Mouse (Mus musculus) regulatory T cell (primary cell): ENCODE measurements around the gene Sdhaf1.

Experiments used
- in situ Hi-C: fragments of 300-600 bp; cut with MboI, MseI; formaldehyde crosslinking; loops from one replicate; pipeline ENCODE4 v1.15.1; 2025; ENCODE audit warnings: high pct_unique_total_duplicates

Sdhaf1 gene

GRCm38 (mm10) chr7:30326427-30326826 is 2.7 kb upstream of the Sdhaf1 start:
- in situ Hi-C loops, result no loop called here

DNA sequence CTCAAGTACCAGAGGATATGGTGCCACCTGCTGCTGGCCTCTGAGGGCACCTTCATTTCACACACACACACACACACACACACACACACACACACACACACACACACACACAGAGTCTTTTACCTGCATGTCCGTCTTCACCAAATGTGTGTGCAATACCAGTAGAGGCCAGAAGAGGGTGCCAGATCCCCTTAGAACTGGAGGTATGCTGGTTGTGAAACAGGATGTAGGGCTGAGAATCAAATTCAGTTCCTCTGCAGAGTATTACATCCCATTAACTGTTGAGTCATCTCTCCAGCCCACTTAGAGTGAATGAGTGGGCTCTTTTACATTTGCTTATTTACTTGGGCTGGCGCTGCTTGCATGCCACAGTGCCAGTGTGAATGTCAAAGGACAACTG is 1.7 kb upstream of the Sdhaf1 start:
- in situ Hi-C loops, result no loop called here

- in situ Hi-C loops, result no loop called here
Measured at GRCm38 (mm10) chr7:30324300-30324944, 727 bp upstream of the Sdhaf1 start.

GRCm38 (mm10) chr7:30322865-30323264 is 830 bp downstream of the Sdhaf1 start:
- in situ Hi-C loops, result no loop called here

GRCm38 (mm10) chr7:30322285-30322667 is 1.4 kb downstream of the Sdhaf1 start:
- in situ Hi-C loops, result no loop called here

GRCm38 (mm10) chr7:30321539-30322284 is 2.0 kb downstream of the Sdhaf1 start, which contains the start of gene E130208F15Rik:
TSS of gene E130208F15Rik (plus strand) at chr7:30321740.
- in situ Hi-C loops, result no loop called here

- in situ Hi-C loops, result no loop called here
Measured at GRCm38 (mm10) chr7:30320946-30321345, 2.7 kb downstream of the Sdhaf1 start.

GRCm38 (mm10) chr7:30318142-30318541 is 5.6 kb downstream of the Sdhaf1 start:
- in situ Hi-C loops, result no loop called here

DNA sequence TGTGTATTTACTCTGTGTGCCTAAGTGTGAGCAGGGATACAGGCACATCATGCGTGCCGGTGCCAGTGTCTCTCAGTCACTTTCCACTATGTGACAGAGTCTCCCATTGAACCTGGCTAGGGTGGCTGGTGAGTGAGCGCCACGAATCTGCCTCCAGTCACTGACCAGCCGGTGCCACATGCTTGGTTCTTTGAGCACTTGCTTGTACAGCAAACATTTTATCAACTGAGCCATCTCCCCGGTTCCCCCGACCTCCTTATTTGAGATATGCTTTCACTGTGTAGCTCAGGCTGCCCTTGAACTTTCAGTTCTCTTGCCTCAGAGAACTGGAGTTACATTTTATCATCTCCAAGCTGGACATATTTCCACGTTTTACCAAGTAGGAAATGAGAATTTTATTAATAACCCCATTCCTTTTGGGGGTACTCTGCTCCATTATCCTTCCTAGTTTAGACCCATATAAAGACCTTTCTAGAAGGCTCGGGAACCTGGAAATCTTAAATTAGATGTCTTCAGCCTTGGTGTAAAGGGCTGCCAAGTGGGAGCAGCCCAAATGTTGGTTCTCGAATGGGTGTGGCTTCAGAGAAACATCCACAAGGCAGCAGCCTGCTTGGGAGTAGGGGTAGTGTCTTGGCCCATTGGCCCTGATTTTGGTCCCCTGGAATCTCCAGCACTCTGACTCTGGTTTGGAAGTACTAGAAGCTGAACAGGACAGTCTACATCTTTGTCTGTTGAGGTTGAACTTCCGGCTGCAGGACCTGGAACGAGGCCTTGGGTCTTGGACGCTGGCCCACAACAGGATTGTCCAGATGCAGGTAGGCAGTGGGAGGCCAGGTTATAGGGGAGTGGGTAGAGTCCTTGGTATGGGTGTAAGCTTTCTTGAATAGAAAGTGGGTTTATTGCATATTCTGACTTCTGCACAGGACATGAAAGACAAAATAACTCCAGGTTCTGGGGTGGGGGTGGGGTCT is 7.9 kb downstream of the Sdhaf1 start:
- in situ Hi-C loops, result no loop called here

- in situ Hi-C loops, result no loop called here
Measured at GRCm38 (mm10) chr7:30314721-30315155, 9.0 kb downstream of the Sdhaf1 start, which contains the start of gene Syne4. TSS of gene Syne4 (plus strand) at chr7:30314807.

DNA sequence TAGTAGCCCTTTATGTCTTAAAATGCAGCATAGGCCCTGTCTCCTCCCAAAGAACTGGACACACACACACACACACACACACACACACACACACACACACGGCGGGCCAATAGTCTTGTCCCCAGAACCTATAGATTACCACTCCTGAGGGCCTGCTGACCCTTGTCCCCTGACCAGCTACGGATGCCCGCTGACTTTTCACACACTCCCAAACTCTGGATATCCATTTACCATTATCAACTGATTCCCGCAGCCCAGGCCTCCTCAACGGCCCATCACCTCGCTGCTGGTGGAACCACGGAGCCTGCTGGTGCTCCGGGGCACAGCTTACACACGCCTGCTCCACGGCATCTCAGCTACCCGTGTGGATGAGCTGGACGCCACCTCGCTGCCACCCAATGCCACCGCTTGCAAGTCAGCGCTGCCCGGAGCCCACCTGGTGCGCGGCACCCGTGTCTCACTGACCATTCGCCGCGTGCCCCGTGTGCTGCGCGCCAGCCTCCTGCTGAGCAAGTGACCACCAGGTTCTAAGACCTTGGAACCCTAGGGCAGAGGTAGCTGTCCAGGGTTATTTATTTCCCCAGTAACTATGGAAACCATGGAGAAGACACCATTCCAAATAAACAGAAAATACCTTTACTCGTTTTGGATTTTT is 9.9 kb downstream of the Sdhaf1 start:
- in situ Hi-C loops, result no loop called here

- in situ Hi-C loops, result no loop called here
Measured at GRCm38 (mm10) chr7:30310136-30310535, 13.6 kb downstream of the Sdhaf1 start.

- in situ Hi-C loops, result no loop called here
Measured at GRCm38 (mm10) chr7:30309395-30310129, 14.1 kb downstream of the Sdhaf1 start.

DNA sequence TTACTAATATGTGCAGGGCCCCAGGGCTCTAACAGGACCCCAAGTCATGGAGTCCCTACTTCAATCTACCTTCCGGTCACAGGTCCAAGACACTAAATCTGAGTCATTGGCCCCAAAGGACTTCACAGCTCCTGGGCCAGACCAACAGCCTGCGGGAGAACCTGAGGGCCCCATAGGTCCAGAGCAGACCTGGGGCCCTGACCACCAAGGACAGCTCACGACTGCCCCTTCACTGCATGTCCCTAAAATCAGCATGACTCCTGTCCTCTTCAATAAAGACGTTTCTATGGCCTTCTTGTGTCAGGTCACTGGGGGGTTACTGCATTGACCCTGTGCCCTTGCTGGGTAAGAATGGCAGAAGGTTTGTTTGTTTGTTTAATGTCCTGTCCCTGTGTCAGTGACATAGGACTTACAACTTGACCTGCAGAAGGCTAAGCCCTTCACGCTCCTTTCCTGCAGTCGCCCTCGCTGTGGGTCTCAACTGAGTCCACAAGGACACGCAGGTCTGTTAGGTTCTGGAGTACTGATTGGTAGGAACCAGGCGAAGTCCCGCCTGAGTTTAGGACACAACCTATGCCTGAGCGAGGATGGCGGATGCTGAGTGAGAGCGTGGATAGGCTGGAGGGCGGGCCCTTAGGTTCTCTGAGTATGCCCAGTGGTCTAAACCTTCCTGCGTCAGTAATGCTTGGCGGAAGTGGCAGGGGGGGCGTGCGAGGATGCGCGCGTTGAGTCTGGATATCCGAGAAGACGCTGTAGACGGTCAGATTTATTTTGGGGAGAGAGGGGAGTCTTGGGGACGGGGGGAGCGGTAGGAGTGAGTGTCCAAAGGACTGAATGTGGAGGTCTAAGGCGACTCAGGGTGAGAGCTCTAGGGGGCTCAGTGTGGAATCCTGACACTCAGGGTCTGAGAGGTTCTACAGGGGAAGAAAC is 15.4 kb downstream of the Sdhaf1 start, which contains the start of gene Alkbh6:
Alkbh6 (plus strand) TSS at position 642 of the 930 bp plus-strand sequence.
- in situ Hi-C loops, result no loop called here

- in situ Hi-C loops, result no loop called here
Measured at GRCm38 (mm10) chr7:30306083-30306779, 17.5 kb downstream of the Sdhaf1 start.

DNA sequence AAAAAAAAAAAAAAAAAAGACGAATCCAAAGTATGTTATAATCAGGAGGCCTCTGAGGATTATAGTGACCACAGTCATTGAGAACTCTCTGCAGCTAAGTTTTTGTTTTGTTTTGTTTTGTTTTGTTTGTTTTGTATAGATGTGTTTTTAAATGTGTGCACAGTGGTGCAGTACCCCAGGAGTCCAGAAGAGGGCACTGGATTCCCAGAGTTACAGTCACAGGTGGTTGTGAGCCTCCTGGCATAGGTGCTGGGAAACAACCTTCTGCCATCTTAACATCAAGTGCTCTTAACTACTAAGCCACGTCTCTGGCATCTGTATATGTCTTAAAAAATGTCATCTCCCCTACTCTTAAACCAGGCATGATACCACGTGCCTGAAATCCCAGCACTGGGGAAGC is 22.8 kb downstream of the Sdhaf1 start:
- in situ Hi-C loops, result no loop called here

- in situ Hi-C loops, result no loop called here
Measured at GRCm38 (mm10) chr7:30297266-30297665, 26.4 kb downstream of the Sdhaf1 start.

- in situ Hi-C loops, result no loop called here
Measured at GRCm38 (mm10) chr7:30296816-30297215, 26.9 kb downstream of the Sdhaf1 start.

- in situ Hi-C loops, result no loop called here
Measured at GRCm38 (mm10) chr7:30295103-30295502, 28.6 kb downstream of the Sdhaf1 start.
